Mouse (Mus musculus) thymus, postnatal 0 days (tissue): ENCODE data around the gene Camta1. TPM values are rescaled to one million over a fixed set of nuclear protein-coding genes. Genes with fewer than 3 reads are reported as not detected.
A peak's percentile ranks its signal among the peaks of the same experiment; 100 is the strongest.

ENCODE experiments used
- DNase-seq: peaks from one replicate; pipeline ENCODE4 v3.0.0-alpha.2; 2015; ENCODE audit warnings: low spot score
- polyA plus RNA-seq: library from polyadenylated mRNA; unstranded; fragments of >200 nt; fragmentation: Nextera tagmentation; extraction: Ambion mirVana; gene quantifications from 2 replicates; pipeline ENCODE4 v1.2.1, GENCODE M21; 2015

The Camta1 gene
- polyA plus RNA-seq, 1 experiment from 2014 or later: 122 TPM

DNA sequence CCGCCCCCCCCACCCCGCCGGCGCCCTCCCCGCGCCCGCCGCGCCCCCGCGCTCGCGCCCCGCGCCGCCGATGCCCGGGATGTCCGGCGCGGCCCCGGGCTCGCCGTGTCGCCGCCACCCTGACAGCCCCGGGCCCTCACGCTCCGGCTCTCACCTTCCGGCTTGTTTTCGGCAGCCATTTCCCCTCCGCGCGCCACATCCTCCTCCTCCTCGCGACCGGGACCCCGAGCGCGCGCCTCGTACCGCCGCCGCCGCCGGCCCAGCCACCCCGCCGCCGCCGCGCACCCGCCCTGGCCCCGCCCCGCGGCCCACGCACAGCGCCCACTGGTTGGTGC lies 238 bp downstream of the Camta1 start:
- no peak for DNase-seq

DNA sequence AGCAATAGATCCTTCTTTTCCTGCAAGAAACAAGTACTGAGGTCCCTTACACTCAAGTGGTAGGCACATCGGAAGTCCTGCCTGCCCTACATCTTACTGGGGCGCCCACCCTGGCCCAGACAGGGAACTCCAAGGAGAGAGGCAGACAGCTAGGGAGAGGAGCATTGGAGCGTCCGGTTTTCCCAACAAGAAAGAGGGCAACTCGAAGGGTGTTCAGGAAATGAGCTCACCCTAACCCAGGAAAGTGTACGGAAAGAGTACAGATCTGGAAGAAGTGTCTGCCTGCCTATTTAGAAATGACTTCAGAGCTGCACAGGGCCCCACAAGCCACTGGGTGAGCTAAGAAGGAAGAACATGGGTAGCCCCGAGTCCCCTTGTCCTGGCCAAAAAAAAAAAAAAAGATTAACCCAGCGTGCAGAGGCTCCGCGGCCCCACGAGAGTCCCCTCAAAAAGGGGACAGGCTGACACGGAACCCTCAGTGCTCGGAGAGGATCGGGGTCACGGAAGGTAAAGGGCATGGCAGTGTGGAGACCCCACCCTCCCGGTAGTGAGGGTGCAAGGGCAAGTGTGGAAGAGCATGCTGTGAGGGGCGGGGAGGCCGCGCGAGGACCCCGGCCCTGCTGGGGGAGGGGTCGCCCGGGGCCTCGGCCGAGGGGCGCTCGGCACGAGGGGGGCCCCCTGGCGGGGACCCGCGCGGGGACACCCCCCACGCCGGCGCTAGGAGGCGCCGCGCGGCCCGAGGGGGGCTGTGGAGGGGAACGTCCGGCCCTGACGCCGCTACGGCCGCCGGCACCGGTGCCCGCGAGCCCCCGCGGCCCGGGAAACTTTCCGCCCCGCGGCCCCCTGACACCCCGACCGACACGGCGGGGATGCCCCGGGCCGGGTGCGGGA lies 990 bp downstream of the Camta1 start:
- peak; percentile 53 for DNase-seq

DNA sequence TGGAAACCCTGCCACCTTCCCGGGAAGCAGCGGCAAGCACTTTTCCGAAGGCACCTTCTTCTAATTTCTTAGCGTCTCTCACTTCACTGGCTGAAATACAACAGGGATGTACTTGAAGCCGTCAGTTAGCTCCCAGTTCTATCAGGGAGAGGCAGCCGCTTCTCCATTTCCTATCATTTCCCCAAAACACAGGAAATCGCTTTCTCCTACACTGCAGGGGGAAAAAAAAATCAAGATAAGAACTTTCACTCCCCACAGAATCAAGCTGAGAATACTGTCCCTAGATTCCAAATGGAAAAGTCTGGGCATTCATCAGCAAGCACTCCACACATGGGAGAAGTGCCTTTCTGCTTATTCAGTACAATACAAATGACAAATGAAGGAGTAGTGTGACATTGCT lies 2.4 kb downstream of the Camta1 start:
- DNase-seq: no peak

DNA sequence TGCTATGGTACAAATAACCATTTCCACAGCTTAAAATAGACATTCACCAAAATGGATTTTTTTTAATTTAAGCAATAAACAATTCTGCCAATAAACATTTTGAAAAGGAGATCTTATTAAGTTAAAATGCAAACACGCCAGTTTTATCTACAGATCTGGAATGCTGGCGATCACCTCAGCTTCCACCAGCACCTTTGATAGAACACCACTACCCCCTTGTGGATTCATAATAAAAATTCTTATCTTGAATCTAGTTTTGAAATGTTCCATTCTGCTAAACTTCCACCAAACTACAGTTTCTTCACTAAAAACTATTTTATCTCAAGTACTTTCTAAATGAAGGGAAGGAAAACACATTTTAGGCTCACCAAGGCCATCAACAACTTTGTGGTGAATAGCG lies 7.7 kb downstream of the Camta1 start:
- DNase-seq: peak; percentile 16

DNA sequence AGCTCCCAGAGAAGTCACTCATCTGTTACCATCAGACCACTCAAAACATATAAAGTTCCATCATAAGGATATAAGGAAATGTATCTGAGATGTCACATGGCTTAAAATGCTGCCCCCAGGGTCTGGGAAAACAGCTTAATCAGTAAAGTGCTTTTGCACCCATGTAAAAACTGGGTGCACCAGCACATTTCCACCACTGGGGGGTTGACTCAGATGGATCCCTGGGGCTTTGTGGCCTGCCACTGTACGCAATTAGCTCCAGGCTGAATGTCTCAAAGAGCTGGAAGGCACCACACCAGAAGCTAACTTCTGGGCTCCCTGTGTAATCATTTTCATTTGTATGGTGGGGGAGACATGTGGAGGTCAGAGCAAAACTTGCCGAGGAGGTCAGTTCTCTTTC lies 10.5 kb downstream of the Camta1 start:
- DNase-seq: peak; percentile 74

DNA sequence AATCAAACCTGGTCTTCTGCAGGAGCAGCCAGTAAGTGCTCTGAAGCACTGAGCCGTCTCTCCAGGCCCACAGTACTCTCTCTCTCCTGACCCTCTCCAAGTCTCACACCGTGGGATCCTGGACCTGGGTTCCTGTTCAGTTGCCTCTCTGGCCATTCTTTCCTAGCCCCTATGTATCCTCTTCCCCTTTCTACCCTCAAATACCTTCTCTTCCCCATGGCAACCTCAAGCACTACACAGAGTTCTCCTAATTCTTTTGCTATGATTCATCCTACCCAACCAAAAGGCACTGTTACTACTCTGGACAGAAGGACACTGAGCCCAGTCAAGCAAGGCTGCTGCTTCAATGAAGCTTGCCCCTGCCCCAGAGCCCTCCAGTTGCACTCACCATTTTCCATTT lies 19.1 kb downstream of the Camta1 start:
- DNase-seq: no peak

DNA sequence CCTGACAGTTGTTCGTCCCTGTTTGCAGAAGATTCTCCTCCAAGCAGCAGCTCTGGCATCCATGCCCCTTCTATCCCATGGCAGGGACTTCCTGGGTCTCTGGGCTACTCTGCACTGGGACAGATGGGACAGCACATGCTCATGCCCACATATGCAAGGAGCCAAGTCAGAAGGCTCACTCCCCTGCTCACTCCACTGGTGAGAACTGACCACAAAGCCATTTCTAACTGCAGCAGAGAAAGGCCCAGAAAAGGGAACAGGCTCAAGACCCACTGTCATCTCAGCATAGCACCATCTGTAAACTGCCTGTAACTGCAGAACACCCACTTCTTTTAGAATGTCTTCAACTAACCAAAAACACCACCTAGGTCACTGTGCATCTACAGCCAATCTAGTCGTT lies 23.2 kb downstream of the Camta1 start:
- DNase-seq: no peak

DNA sequence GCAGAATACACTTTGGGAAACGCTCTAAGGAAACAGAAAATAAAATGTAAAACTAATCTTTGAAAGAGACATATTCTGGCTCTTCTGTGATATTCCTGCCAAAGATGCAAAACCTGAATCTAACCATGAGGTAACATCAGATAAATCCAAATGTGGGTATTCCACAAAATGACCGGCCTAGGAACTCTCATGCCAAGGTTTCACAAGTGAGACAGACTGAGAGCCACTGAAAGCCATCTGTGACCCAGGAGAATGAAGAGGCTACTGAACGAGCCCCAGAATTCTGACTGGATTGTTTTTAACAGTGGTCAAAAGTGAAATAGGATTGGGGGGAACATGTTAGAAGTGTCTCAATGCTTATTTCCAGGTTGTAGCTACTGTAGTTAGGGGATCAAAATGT lies 25.8 kb downstream of the Camta1 start:
- DNase-seq: no peak

DNA sequence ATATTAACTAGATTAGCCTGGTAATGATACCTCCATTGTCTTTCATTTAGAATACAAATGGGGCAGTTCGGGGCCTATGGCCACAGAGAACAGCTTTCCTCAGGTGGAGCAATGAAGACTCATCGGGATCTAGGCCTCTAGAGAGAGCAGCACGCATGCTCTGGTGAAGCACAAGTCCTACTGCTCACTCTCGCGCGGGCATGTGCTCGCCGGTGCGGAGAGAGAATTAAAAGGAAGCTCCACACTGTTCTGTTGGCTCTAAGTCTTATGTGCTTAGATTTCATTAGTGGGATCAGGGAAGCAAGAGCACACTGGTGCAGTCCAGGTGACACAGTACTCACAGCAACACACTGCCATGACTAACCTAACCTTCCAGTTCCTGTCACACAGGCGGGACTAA lies 27.1 kb downstream of the Camta1 start:
- DNase-seq: no peak

DNA sequence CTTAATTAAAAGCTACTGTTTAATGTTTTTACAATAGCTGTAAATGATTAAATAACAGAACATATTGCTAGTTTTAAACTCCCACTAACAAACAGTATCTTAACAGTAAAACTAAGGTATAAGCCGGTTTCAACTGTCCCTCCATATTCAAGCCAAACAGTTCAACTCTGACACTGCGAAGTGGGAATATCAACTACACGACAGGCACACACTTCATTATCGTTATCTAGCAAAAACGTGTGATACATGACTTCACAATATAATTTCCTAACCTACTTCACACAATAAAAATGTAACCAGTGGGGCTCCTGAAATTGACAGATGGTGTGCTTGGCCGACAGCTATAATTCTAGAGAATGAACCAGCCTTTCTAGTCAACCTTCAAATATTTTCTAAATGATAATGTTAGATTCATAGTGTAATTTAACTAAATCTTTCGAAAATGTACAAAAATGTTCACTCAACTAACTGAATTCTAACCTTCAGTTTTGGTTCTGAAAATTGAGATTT lies 27.7 kb downstream of the Camta1 start:
- DNase-seq: no peak

DNA sequence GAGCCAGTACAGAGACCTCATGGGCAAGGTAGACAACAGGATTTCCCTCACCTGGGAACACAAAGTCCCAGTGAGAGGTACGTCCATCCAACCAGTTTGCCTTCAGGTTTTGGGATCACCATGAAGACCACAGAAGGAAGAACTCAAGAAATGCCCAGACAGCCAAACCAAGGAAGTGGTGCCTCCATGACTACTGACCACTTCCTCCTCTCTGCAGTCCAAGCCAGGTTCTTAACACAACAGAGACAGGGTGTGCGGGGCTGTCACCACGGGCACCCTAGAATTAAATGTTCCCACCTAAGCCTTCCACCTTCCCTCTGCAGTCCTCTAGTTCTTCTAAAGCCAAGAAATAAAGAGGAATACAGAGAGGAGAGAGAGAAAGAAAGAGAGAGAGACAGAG lies 33.8 kb downstream of the Camta1 start:
- no peak for DNase-seq

DNA sequence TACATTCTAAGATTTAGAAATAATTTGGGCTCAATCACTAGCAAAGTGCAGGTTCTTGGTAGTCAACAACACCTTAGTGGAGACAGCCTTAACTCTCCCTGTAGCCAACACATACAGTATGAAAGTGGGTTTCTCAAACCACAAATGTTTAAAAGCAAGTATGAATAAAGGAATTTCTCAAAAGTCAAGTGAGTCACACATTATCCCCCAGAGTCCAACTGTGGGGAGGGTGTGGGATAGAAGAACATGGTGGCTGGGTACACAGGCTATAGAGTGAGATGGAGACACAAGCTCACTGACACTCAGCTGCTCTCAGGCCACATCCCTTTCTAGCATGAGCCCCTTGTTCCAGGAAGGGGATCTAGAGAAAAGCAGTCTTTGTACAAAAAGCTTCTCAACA lies 34.3 kb downstream of the Camta1 start:
- no peak for DNase-seq

DNA sequence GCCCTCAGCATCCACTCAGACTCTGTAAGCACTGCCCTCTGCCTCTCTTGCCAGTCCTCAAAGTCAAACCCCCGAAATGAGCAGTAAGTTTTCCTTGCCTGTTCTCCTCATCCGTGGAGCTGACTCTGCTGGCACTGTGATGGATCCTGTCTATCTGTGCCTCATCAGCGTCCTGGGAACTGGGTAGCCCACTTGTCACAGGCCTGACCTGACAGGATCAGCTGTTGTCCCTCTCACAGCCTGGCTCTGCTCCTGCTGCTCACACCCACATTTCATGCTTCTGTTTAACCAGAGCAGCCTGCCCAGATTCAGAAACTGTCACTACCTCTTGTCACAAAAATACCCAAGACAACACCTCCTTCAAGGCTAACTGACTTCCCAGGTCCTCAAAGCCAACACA lies 37.7 kb downstream of the Camta1 start:
- DNase-seq: no peak

DNA sequence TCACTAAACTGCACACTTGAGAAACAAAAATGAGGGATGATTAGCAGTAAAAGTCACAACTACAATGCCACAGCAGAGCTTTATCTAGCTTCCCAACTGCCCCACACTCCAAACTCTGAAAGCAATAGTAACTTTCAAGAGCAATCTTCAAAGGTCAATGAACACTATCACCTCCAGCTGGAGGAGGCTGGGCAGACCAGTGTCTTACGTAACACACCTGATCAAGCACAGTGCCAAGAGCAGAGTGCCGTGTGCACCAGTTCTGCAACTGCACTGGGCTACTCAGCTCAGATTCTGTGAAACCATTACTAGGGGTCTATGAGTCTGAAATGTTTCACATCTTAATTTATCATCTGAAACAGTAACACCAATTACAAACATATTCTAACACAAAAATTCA lies 38.7 kb downstream of the Camta1 start:
- no peak for DNase-seq

DNA sequence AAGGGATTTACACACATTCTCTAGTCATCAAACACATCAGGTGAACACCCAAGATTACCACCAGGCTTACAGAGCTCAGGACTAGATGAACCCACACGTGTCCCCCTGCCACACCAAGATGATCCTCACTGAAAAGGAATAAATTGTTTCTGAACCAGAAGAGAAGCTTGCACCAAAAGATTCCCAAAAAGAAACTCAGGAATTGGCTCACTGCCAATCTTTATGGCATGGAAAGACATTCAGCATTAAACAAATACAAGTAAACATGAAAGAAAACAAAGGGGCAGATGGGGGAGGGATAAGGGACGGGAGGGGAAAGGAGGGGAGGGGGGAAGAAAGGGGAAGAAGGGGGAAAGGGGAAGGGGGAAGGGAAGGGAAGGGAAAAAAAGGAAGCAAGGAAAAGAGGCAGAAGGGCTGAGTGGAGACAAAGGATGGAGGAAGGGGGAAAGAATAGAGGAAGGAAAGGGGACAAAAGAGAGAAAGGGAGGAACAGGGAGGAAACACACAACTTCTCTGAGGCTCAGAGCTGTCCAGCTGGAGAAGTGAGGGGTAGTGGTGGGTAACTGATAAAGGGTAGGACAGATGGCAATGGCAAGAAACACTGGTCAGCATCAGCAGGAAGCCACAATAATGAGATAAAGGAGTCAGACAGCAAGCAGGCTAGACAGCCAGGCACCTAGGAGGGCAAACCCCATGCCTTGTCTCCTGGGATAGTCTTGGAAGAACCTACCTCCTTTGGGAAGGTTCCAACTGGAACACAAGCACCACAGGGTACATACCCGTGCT lies 43.5 kb downstream of the Camta1 start:
- no peak for DNase-seq

DNA sequence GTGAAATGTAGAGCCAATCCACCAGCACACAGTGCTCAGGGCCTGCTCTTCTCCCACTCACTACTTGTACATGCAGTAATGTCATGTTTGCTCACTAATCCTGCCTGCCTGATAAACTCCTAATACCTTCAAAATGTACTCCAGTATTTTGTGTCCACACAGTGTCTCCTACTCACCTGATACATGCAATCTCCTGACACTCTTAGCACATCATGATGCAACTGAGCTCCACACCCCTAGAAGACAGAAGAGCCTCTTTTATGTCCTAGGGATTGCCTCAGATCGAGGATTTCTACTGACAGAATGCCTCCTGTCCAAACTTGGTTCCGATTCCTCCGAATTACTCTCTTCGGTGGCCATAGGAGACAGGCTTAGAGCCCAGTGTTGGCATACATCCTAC lies 48.0 kb downstream of the Camta1 start:
- no peak for DNase-seq

DNA sequence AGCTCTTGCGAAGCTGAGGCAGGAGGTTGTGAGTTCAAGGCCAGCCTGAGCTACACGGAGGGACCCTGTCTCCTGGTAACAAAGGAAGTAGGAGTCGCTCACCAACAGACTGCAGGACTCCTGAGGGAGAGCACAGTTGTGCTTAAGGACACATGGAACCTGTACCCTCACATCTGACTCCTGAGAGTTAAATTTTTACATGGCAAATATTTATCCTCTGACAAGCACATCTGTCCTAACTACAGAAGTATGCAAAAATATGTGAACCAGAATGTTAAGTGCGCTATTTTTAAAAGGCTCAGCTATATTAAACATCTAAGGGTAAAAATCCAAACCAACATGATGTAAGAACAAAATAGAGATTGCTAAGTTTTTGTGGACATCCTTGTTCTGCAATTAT lies 56.0 kb downstream of the Camta1 start:
- no peak for DNase-seq

DNA sequence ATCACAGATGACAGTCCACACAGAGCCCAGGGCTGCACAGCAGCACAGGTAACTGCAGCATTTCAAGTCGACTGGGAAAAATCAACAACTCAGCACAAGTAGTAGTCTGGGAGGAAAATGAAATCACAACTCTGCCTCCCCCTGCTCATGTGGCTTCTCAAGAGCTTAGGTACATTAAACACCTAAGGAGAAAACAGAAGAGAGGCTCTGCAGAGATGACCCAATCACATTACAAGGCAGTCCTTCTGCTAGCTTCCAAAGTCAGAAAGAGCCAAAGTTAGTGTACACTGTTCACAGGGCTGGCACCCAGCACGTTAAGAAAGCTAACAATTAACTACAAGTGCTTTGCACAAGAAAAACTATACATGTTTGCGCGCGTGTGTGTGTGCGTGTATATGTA lies 56.6 kb downstream of the Camta1 start:
- DNase-seq: no peak

DNA sequence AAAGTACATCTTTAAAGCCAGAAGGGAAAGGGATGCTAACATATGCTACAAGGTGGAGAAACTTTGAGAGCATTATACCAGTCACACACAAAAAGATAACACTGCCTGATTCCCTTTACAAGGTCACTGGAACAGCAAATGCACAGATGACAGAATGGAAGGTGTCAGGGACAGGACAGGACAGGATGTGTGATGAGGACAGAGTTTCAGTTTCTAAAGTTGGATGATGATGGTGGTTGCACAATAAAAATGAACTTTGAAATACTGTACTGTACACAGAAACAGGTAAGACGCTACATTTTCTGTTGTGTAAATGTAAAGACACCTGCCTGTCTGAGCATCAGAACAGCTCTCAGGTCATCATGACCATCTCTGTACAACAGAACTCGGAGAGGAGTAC lies 57.5 kb downstream of the Camta1 start:
- DNase-seq: no peak

DNA sequence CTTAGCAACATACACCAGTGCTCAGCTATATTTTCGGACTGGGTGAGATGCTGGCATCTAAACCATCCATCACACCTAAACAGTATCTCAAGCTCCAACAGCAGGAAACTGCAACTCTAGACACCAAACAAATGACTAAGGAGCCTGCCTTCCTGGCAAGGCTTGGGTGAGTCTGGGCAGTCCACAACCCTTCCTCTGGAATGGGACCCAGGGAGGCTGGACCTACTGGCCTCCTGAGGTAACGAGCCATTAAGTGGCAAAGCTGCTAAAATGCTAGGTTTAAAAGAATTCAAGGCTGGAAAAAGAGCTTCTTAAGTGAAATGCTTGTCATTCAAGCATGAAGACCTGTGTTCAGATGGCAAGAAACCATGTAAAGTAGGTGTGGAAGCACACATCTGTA lies 63.0 kb downstream of the Camta1 start:
- no peak for DNase-seq

DNA sequence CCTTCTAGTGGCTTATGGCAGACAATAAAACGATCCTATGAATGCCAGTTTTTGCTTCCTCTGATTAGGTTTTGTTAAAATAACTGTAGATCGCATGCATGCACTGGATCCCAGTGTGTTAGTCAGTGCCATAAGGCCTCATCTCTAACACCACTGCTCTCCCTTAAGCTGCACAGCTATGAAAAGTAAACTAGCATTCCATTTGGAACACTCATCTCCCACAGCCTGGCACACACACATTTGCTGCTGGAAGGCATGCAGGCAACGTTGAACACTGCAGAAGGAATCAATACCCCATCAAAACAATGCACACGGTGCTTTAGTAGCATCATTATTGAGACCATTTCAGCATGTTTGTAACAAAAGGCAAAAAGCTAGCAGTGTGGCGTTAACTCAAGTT lies 68.0 kb downstream of the Camta1 start:
- no peak for DNase-seq

DNA sequence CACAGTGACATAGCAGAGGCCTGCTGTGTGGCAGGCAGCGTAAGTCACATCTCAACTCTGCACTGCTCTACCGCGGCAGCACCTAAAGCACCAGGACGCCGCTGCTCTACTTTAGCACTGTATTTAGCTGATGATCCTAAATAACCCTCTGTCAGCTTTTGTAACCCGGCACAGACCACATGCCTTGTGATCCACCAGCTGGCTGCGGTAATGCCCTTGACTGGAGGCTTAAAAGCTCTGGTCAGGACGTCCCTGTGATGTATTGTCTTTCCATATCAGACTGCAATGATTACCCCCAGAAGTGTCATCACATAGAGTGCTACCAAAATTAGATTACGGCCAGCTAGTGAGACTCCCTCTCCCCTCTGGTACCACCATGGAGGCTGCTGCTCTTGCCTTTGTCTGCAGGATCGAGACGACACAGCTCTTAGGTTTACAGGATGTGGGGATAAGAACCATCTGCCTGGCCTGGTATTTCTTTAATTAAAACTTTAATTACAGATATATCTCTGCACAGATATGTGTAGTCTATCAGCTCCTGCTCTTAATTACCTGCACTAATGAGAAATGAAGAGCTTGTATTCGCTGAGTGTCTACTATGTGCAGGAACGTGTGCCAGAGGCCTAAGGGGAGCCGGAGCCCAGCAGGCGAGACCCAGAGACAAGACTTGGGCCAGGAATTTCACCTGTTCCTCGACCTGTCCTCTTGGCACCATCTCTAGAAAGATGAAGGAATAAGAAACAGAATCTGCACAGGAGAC lies 74.5 kb downstream of the Camta1 start:
- no peak for DNase-seq
